ENCODE assay signal across 10 mouse cellular contexts in the genomic region with DNA sequence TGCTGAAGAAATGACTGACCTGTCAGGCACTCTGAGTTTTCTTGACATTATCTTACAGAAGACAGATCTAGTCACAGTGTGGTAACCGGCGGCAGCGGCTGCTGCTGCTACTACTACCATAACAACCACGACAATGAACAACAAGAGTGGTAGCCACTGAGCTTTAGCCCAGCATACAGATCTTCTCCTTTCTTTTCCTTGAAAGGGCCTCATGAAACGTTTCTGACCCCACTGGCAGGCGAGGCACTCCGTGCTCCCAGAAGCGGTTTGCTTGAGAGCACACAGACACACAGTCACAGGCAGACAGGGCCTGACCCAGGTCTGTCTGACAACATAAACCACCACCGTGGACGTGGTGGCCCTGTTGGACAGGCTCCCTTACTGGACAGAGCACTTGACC. TPM values are rescaled to one million over a fixed set of nuclear protein-coding genes. Genes with fewer than 3 reads are reported as not detected.
DNase-seq lines count a peak whose midpoint lies in the region; ATAC-seq and TF ChIP-seq lines count a peak whose summit lies in the region.
"Had no signal": no experiment of that assay in that cellular context is flagged by ENCODE, and none has a peak within 500 bp of the region (broad histone marks: within the 10 kb centered on the region; RNA-seq: fewer than 3 reads in every experiment).

No protein-coding gene starts in this region.

- 52% methylated on average over 10 of the region's 10 CpGs for WGBS in heart, embryonic 16.5 days
- 39% methylated on average over 10 of the region's 10 CpGs for WGBS in forebrain, embryonic 15.5 days
- WGBS in midbrain, postnatal 0 days: 18% methylated on average over 10 of the region's 10 CpGs
- 53% methylated on average over 10 of the region's 10 CpGs for WGBS in liver, embryonic 11.5 days

- no peak for TF ChIP-seq CTCF in CH12.LX (conservative IDR thresholded peaks at IDR 0.05 in 1 of 2, IDR thresholded peaks at IDR 0.05 in 1 of 2; ENCODE audit: low read depth in 2 of 2, low read length in 2 of 2)
- TF ChIP-seq CTCF in midbrain, postnatal 0 days (IDR thresholded peaks at IDR 0.05): no peak

- H3K4me3 ChIP-seq in heart, embryonic 16.5 days (ENCODE audit: low read length): no peak overlapping the region
- H3K4me3 ChIP-seq in CH12.LX (replicated peaks in 1 of 3; ENCODE audit: low read depth in 2 of 3, low read length in 2 of 3, poor library complexity in 1 of 3): peak overlapping the region; percentile 38 to 81 (median 51)
- no peak overlapping the region for H3K4me3 ChIP-seq in forebrain, embryonic 15.5 days
- H3K4me3 ChIP-seq in midbrain, postnatal 0 days (ENCODE audit: low read depth, low read length): no peak overlapping the region
- H3K4me3 ChIP-seq in liver, embryonic 11.5 days (ENCODE audit: low read depth, low read length): no peak overlapping the region

- no peak for DNase-seq in heart, postnatal 4 days
- no peak for DNase-seq in CH12.LX (ENCODE audit: extremely low read depth)
- DNase-seq in midbrain, postnatal 0 days (ENCODE audit: low spot score): no peak
- DNase-seq in liver, embryonic 11.5 days (ENCODE audit: low spot score): no peak
- DNase-seq in testis, postnatal 14 days (ENCODE audit: low spot score): no peak
- DNase-seq: kidney, postnatal 10 days had no signal

- in situ Hi-C loops in CH12.LX (cut with MboI; ENCODE audit: low pct_ligation_motif_present, low pct_unique_long_range_greater_than_20kb, low sequenced_read_pairs): no loop called here

- TF ChIP-seq EP300 in CH12.LX (IDR thresholded peaks at IDR 0.05; ENCODE audit: low read length): no peak

- H3K4me2 ChIP-seq in heart, embryonic 16.5 days (ENCODE audit: low read depth, low read length): peak overlapping the region; percentile 42
- peak overlapping the region; percentile 76 for H3K4me2 ChIP-seq in CH12.LX (ENCODE audit: insufficient read depth, low read depth, poor library complexity, severe bottlenecking)
- H3K4me2 ChIP-seq in forebrain, embryonic 15.5 days (replicated peaks): no peak overlapping the region
- H3K4me2 ChIP-seq in midbrain, postnatal 0 days (ENCODE audit: low read depth, low read length, poor library complexity, severe bottlenecking): peak overlapping the region; percentile 18; the same call in 1 of the 2 replicates
- H3K4me2 ChIP-seq in liver, embryonic 11.5 days: no peak overlapping the region

- no peaks in the 10 kb centered on the region for H3K36me3 ChIP-seq in heart, embryonic 16.5 days (ENCODE audit: control insufficient read depth, insufficient read depth)
- H3K36me3 ChIP-seq in CH12.LX (replicated peaks in 1 of 2; ENCODE audit: control insufficient read depth in 1 of 2, insufficient read depth in 1 of 2, low read length in 1 of 2): peaks cover 0 to 18% of the 10 kb centered on the region in 2 experiments
- no peaks in the 10 kb centered on the region for H3K36me3 ChIP-seq in forebrain, embryonic 15.5 days
- H3K36me3 ChIP-seq in midbrain, postnatal 0 days (ENCODE audit: insufficient read depth, low read length): no peaks in the 10 kb centered on the region
- no peaks in the 10 kb centered on the region for H3K36me3 ChIP-seq in liver, embryonic 11.5 days (ENCODE audit: control insufficient read depth, insufficient read depth, low read length)

- peak overlapping the region; percentile 20; the same call in 1 of the 2 replicates for H3K27ac ChIP-seq in heart, embryonic 16.5 days (ENCODE audit: low read length)
- H3K27ac ChIP-seq in CH12.LX (ENCODE audit: insufficient read depth, low read depth): peak overlapping the region; percentile 80
- 0 out of 2 replicates have a peak overlapping the region, but pooled peaks have one; percentile 20 for H3K27ac ChIP-seq in forebrain, embryonic 15.5 days (replicated peaks)
- H3K27ac ChIP-seq in midbrain, postnatal 0 days (ENCODE audit: low read depth, low read length): no peak overlapping the region
- H3K27ac ChIP-seq in liver, embryonic 11.5 days (ENCODE audit: low read depth, low read length): no peak overlapping the region
- H3K27ac ChIP-seq: liver, embryonic 14.5 days had no signal

- no peaks in the 10 kb centered on the region for H3K27me3 ChIP-seq in heart, embryonic 16.5 days (ENCODE audit: control insufficient read depth, insufficient read depth, low read length)
- H3K27me3 ChIP-seq in CH12.LX (replicated peaks): no peaks in the 10 kb centered on the region
- no peaks in the 10 kb centered on the region for H3K27me3 ChIP-seq in forebrain, embryonic 15.5 days
- H3K27me3 ChIP-seq in midbrain, postnatal 0 days (ENCODE audit: insufficient read depth, low read length): no peaks in the 10 kb centered on the region
- H3K27me3 ChIP-seq in liver, embryonic 11.5 days (replicated peaks; ENCODE audit: control insufficient read depth, insufficient read depth, low read length): no peaks in the 10 kb centered on the region

- no peaks in the 10 kb centered on the region for H3K9me3 ChIP-seq in heart, embryonic 16.5 days (replicated peaks; ENCODE audit: control insufficient read depth, low read length)
- H3K9me3 ChIP-seq in CH12.LX (replicated peaks; ENCODE audit: low read length): no peaks in the 10 kb centered on the region
- no peaks in the 10 kb centered on the region for H3K9me3 ChIP-seq in forebrain, embryonic 15.5 days
- no peaks in the 10 kb centered on the region for H3K9me3 ChIP-seq in midbrain, postnatal 0 days (ENCODE audit: low read length)
- H3K9me3 ChIP-seq in liver, embryonic 11.5 days (ENCODE audit: control insufficient read depth, low read length): no peaks in the 10 kb centered on the region

- H3K79me2 ChIP-seq in CH12.LX (replicated peaks; ENCODE audit: control insufficient read depth, extremely low read depth, insufficient read depth, poor library complexity, severe bottlenecking): peaks cover 49% of the 10 kb centered on the region

- dilution Hi-C loops in CH12.LX (cut with MboI; ENCODE audit: extremely low pct_ligation_motif_present, extremely low pct_unique_long_range_greater_than_20kb, low sequenced_read_pairs): no loop called here

- TF ChIP-seq POLR2A in CH12.LX (IDR thresholded peaks at IDR 0.05; ENCODE audit: low read depth, low read length): no peak

- H3K9ac ChIP-seq in heart, embryonic 16.5 days (ENCODE audit: low read length): peak overlapping the region; percentile 24
- peak overlapping the region; percentile 90 for H3K9ac ChIP-seq in CH12.LX (ENCODE audit: insufficient read depth, low read depth)
- H3K9ac ChIP-seq in forebrain, embryonic 15.5 days (replicated peaks): peak overlapping the region; percentile 25; the same call in 1 of the 2 replicates
- H3K9ac ChIP-seq in midbrain, postnatal 0 days (replicated peaks; ENCODE audit: low read length, poor library complexity, severe bottlenecking): 0 out of 2 replicates have a peak overlapping the region, but pooled peaks have one; percentile 1
- no peak overlapping the region for H3K9ac ChIP-seq in liver, embryonic 11.5 days (ENCODE audit: low read depth, low read length)
- H3K9ac ChIP-seq: liver, embryonic 14.5 days had no signal

- peaks cover 35% of the 10 kb centered on the region for H3K4me1 ChIP-seq in heart, embryonic 16.5 days (ENCODE audit: control insufficient read depth, insufficient read depth, low read length)
- peaks cover 35 to 75% of the 10 kb centered on the region in 2 experiments for H3K4me1 ChIP-seq in CH12.LX (ENCODE audit: control insufficient read depth in 1 of 2, insufficient read depth in 2 of 2)
- peaks cover 51% of the 10 kb centered on the region for H3K4me1 ChIP-seq in forebrain, embryonic 15.5 days
- peaks cover 20% of the 10 kb centered on the region; the same call in 1 of the 2 replicates for H3K4me1 ChIP-seq in midbrain, postnatal 0 days (ENCODE audit: insufficient read depth, low read length)
- H3K4me1 ChIP-seq in liver, embryonic 11.5 days (replicated peaks; ENCODE audit: control insufficient read depth, insufficient read depth, low read length): peaks cover 23% of the 10 kb centered on the region

- no peak for TF ChIP-seq RAD21 in CH12.LX (IDR thresholded peaks at IDR 0.05; ENCODE audit: low read depth, low read length)

- no peak for ATAC-seq in heart, embryonic 16.5 days (replicated peaks; ENCODE audit: extremely low read depth, insufficient read depth, low FRiP score)
- no peak for ATAC-seq in forebrain, embryonic 15.5 days (replicated peaks)
- no peak for ATAC-seq in midbrain, postnatal 0 days (ENCODE audit: low FRiP score)
- ATAC-seq in liver, embryonic 11.5 days (replicated peaks; ENCODE audit: low FRiP score): no peak
- ATAC-seq in erythroblast, adult 5-6 weeks (replicated peaks; ENCODE audit: low FRiP score, poor library complexity, severe bottlenecking): no peak

RNA-seq across cellular contexts. Expression of gene Map3k14, which starts 3.7 kb away (rescaled TPM):
- polyA plus RNA-seq in heart, embryonic 16.5 days (2015; fragmentation: Nextera tagmentation; extraction: Ambion mirVana): 3.0 and 4.8 TPM in 2 replicates
- total RNA-seq in heart, postnatal 4 days (2021): 1 to 10 TPM; 2.7 to 3.4 TPM
- 9.9 TPM in 2 replicates for total RNA-seq in CH12.LX (2012; rRNA removed)
- 4.2 and 4.5 TPM in 2 replicates for total RNA-seq in CH12.LX (2014; rRNA removed)
- polyA plus RNA-seq in CH12.LX (2012; ENCODE audit: insufficient read length, low read depth): 9.0 and 11.2 TPM in 2 replicates
- 3.7 and 3.9 TPM in 2 replicates for polyA plus RNA-seq in forebrain, embryonic 15.5 days (2015; fragmentation: Nextera tagmentation; extraction: Ambion mirVana)
- 4.8 and 6.1 TPM in 2 replicates for total RNA-seq in midbrain, postnatal 0 days (2014; rRNA removed)
- polyA plus RNA-seq in midbrain, postnatal 0 days (2015; fragmentation: Nextera tagmentation; extraction: Ambion mirVana): 1.5 and 1.7 TPM in 2 replicates
- polyA plus RNA-seq in liver, embryonic 11.5 days (2014; fragmentation: Nextera tagmentation; extraction: Ambion mirVana): 1.1 and 1.6 TPM in 2 replicates
- total RNA-seq in erythroblast, adult 5-6 weeks (2015; ENCODE audit: low replicate concordance): 1.5 and 2.7 TPM in 2 replicates
- 2.8 and 4.3 TPM in 2 replicates for total RNA-seq in erythroblast, adult 5-6 weeks (2017; ENCODE audit: low replicate concordance)

RNA-seq across cellular contexts. Expression of gene Spata32, which starts 45.3 kb away (rescaled TPM):
- not detected in 2 replicates for polyA plus RNA-seq in heart, embryonic 16.5 days (2015; fragmentation: Nextera tagmentation; extraction: Ambion mirVana)
- not detected for total RNA-seq in heart, postnatal 4 days (2021)
- not detected in 2 replicates for total RNA-seq in CH12.LX (2012; rRNA removed)
- total RNA-seq in CH12.LX (2014; rRNA removed): not detected in 2 replicates
- polyA plus RNA-seq in CH12.LX (2012; ENCODE audit: insufficient read length, low read depth): not detected in 2 replicates
- polyA plus RNA-seq in forebrain, embryonic 15.5 days (2015; fragmentation: Nextera tagmentation; extraction: Ambion mirVana): 0.15 and 0.38 TPM in 2 replicates
- total RNA-seq in midbrain, postnatal 0 days (2014; rRNA removed): 1.4 and 1.9 TPM in 2 replicates
- 1.2 and 1.5 TPM in 2 replicates for polyA plus RNA-seq in midbrain, postnatal 0 days (2015; fragmentation: Nextera tagmentation; extraction: Ambion mirVana)
- polyA plus RNA-seq in liver, embryonic 11.5 days (2014; fragmentation: Nextera tagmentation; extraction: Ambion mirVana): not detected in 2 replicates
- not detected in 2 replicates for total RNA-seq in erythroblast, adult 5-6 weeks (2015; ENCODE audit: low replicate concordance)
- not detected in 2 replicates for total RNA-seq in erythroblast, adult 5-6 weeks (2017; ENCODE audit: low replicate concordance)
- polyA plus RNA-seq: liver, embryonic 14.5 days had no signal

RNA-seq across cellular contexts. Expression of gene 1700023F06Rik, which starts 55.2 kb away (rescaled TPM):
- polyA plus RNA-seq in heart, embryonic 16.5 days (2015; fragmentation: Nextera tagmentation; extraction: Ambion mirVana): 0.17 and 0.25 TPM in 2 replicates
- not detected for total RNA-seq in heart, postnatal 4 days (2021)
- total RNA-seq in CH12.LX (2012; rRNA removed): not detected in 2 replicates
- not detected in 2 replicates for total RNA-seq in CH12.LX (2014; rRNA removed)
- not detected in 2 replicates for polyA plus RNA-seq in CH12.LX (2012; ENCODE audit: insufficient read length, low read depth)
- polyA plus RNA-seq in forebrain, embryonic 15.5 days (2015; fragmentation: Nextera tagmentation; extraction: Ambion mirVana): 0.75 and 0.98 TPM in 2 replicates
- total RNA-seq in midbrain, postnatal 0 days (2014; rRNA removed): 0.61 TPM in 1 of 2 replicates, not detected in the other
- polyA plus RNA-seq in midbrain, postnatal 0 days (2015; fragmentation: Nextera tagmentation; extraction: Ambion mirVana): 4.3 and 4.9 TPM in 2 replicates
- 0.15 TPM in 1 of 2 replicates, not detected in the other for polyA plus RNA-seq in liver, embryonic 11.5 days (2014; fragmentation: Nextera tagmentation; extraction: Ambion mirVana)
- not detected in 2 replicates for total RNA-seq in erythroblast, adult 5-6 weeks (2015; ENCODE audit: low replicate concordance)
- total RNA-seq in erythroblast, adult 5-6 weeks (2017; ENCODE audit: low replicate concordance): not detected in 2 replicates
- polyA plus RNA-seq: liver, embryonic 14.5 days had no signal

Comparison
In these comparisons a context has a peak if more than half of its experiments do, and no peak if none do; other contexts are left out.
1. H3K27ac ChIP-seq: peak in heart, embryonic 16.5 days (single experiment), CH12.LX (single experiment) and forebrain, embryonic 15.5 days (single experiment); none in midbrain, postnatal 0 days (single experiment) and liver, embryonic 11.5 days (single experiment).
2. H3K4me2 ChIP-seq: peak in heart, embryonic 16.5 days (single experiment), CH12.LX (single experiment) and midbrain, postnatal 0 days (single experiment); none in forebrain, embryonic 15.5 days (single experiment) and liver, embryonic 11.5 days (single experiment).
3. H3K4me3 ChIP-seq: peak in CH12.LX (3 of 3); none in heart, embryonic 16.5 days (single experiment), forebrain, embryonic 15.5 days (single experiment), midbrain, postnatal 0 days (single experiment) and liver, embryonic 11.5 days (single experiment).